Mouse (Mus musculus) midbrain, embryonic 14.5 days (tissue): ENCODE measurements at regions not wholly inside any gene's neighbourhood (a gene's known extent, or its start where the extent isn't known, plus 50 kb on each side); places are given as distances from the start of the nearest gene placed in this dataset.
"Not testable (repeated sequence)": the region's sequence is repeated elsewhere in the genome, so short reads cannot be mapped to it uniquely, and the experiment has no call there.

Experiments used
- ATAC-seq: fragments of 200-750 bp; cut with Nextera tagmentation; 2 replicates; pipeline ENCODE4 v1.8.0; 2017; ENCODE audit warnings: moderate number of reproducible peaks, moderate library complexity; ENCODE audit not compliant: low FRiP score, low TSS enrichment
- DNase-seq: peaks from one replicate; pipeline ENCODE4 v3.0.0-alpha.2; 2015
- H3K27ac ChIP-seq: fragments of 300-500 bp; sonication (generic); replicated peaks from 2 replicates; pipeline ENCODE4 v1.5.1; 2014; ENCODE audit warnings: mild to moderate bottlenecking, low read depth, low read length, moderate library complexity
- H3K27me3 ChIP-seq: fragments of 300-500 bp; sonication (generic); 2 replicates; pipeline ENCODE4 v1.6.1; 2014; ENCODE audit warnings: low read length, control low read depth, mixed read lengths; ENCODE audit not compliant: control insufficient read depth, insufficient read depth
- H3K36me3 ChIP-seq: fragments of 300-500 bp; sonication (generic); 2 replicates; pipeline ENCODE4 v1.6.1; 2014; ENCODE audit warnings: low read length, control low read depth; ENCODE audit not compliant: control insufficient read depth, insufficient read depth
- H3K4me1 ChIP-seq: fragments of 300-500 bp; sonication (generic); 2 replicates; pipeline ENCODE4 v1.6.1; 2014; ENCODE audit warnings: mild to moderate bottlenecking, antibody characterized with exemption, low read length, control low read depth; ENCODE audit not compliant: control insufficient read depth, insufficient read depth
- H3K4me2 ChIP-seq: fragments of 300-500 bp; sonication (generic); 2 replicates; pipeline ENCODE4 v1.6.1; 2014; ENCODE audit warnings: mild to moderate bottlenecking, low read length, moderate library complexity
- H3K4me3 ChIP-seq: fragments of 300-500 bp; sonication (generic); replicated peaks from 2 replicates; pipeline ENCODE4 v1.5.1; 2014; ENCODE audit warnings: low read depth, low read length
- H3K9ac ChIP-seq: fragments of 300-500 bp; sonication (generic); replicated peaks from 2 replicates; pipeline ENCODE4 v1.6.1; 2014; ENCODE audit warnings: mild to moderate bottlenecking, low read length, moderate library complexity
- H3K9me3 ChIP-seq: fragments of 300-500 bp; sonication (generic); 2 replicates; pipeline ENCODE4 v1.6.1; 2016; ENCODE audit warnings: low read length, control low read depth, mixed read lengths; ENCODE audit not compliant: control insufficient read depth
- WGBS: fragments of 180-500 bp; shearing (Covaris S2); extraction: QIAGEN DNeasy Blood & Tissue Kit; methylation state at CpG from one replicate; pipeline ENCODE4 v1.1.7; 2014; 5-methylcytosine and 5-hydroxymethylcytosine counted together

- no peak overlapping the region for H3K4me2 ChIP-seq
- no peak overlapping the region for H3K27ac ChIP-seq
- H3K4me3 ChIP-seq, result no peak overlapping the region
- H3K9me3 ChIP-seq, result no peaks in the 10 kb centered on the region
- peak; percentile 89 for DNase-seq
- H3K36me3 ChIP-seq, result no peaks in the 10 kb centered on the region
- no peaks in the 10 kb centered on the region for H3K4me1 ChIP-seq
- ATAC-seq, result peak; percentile 83; the same call in 1 of the 2 replicates
- H3K9ac ChIP-seq, result no peak overlapping the region
- 19% methylated on average over 4 of the region's 4 CpGs for WGBS
- H3K27me3 ChIP-seq, result no peaks in the 10 kb centered on the region
These were observed 124.0 kb downstream of the Akain1 start for GRCm38 (mm10) chr17:69563165-69563564.

GRCm38 (mm10) chr17:69571070-69571669 is 132.0 kb downstream of the Akain1 start:
- H3K27ac ChIP-seq, H3K9ac ChIP-seq, DNase-seq, H3K27me3 ChIP-seq, H3K4me3 ChIP-seq, H3K4me2 ChIP-seq, ATAC-seq, H3K4me1 ChIP-seq, H3K36me3 ChIP-seq, H3K9me3 ChIP-seq: not testable (repeated sequence)
- 68% methylated on average over 8 of the region's 8 CpGs for WGBS

GRCm38 (mm10) chr17:69590553-69590952 is 151.4 kb downstream of the Akain1 start:
- Histone ChIP-seq H3K9ac (no peak overlapping the region), H3K4me2 (no peak overlapping the region), H3K9me3 (no peaks in the 10 kb centered on the region), H3K27me3 (no peaks in the 10 kb centered on the region), H3K4me1 (no peaks in the 10 kb centered on the region), H3K36me3 (no peaks in the 10 kb centered on the region), H3K27ac (no peak overlapping the region), H3K4me3 (no peak overlapping the region)
- 71% methylated on average over 4 of the region's 4 CpGs for WGBS
- DNase-seq (no peak), ATAC-seq (no peak)

GRCm38 (mm10) chr17:69597773-69598295 is 158.7 kb downstream of the Akain1 start:
- H3K9ac ChIP-seq, result no peak overlapping the region
- no peak for ATAC-seq
- H3K4me1 ChIP-seq, result no peaks in the 10 kb centered on the region
- no peak overlapping the region for H3K27ac ChIP-seq
- H3K36me3 ChIP-seq, result no peaks in the 10 kb centered on the region
- no peaks in the 10 kb centered on the region for H3K27me3 ChIP-seq
- no peak overlapping the region for H3K4me2 ChIP-seq
- H3K9me3 ChIP-seq, result no peaks in the 10 kb centered on the region
- 81% methylated on average over 3 of the region's 3 CpGs for WGBS
- no peak for DNase-seq
- no peak overlapping the region for H3K4me3 ChIP-seq

GRCm38 (mm10) chr17:69598461-69598860 is 159.3 kb downstream of the Akain1 start:
- no peak overlapping the region for H3K27ac ChIP-seq
- no peak overlapping the region for H3K9ac ChIP-seq
- H3K4me3 ChIP-seq, result no peak overlapping the region
- no peaks in the 10 kb centered on the region for H3K4me1 ChIP-seq
- no peaks in the 10 kb centered on the region for H3K9me3 ChIP-seq
- ATAC-seq (no peak), DNase-seq (no peak)
- no peak overlapping the region for H3K4me2 ChIP-seq
- H3K36me3 ChIP-seq, result no peaks in the 10 kb centered on the region
- whole genome bisulfite sequencing, result 98% methylated on average over 5 of the region's 5 CpGs
- H3K27me3 ChIP-seq, result no peaks in the 10 kb centered on the region

GRCm38 (mm10) chr17:69603596-69603995 is 164.5 kb downstream of the Akain1 start:
- no peaks in the 10 kb centered on the region for H3K9me3 ChIP-seq
- ATAC-seq (no peak), DNase-seq (no peak)
- H3K4me2 ChIP-seq, result no peak overlapping the region
- H3K27ac ChIP-seq, result no peak overlapping the region
- no peak overlapping the region for H3K4me3 ChIP-seq
- no peak overlapping the region for H3K9ac ChIP-seq
- H3K4me1 ChIP-seq, result no peaks in the 10 kb centered on the region
- no peaks in the 10 kb centered on the region for H3K36me3 ChIP-seq
- no peaks in the 10 kb centered on the region for H3K27me3 ChIP-seq

GRCm38 (mm10) chr17:69604698-69605097 is 165.6 kb downstream of the Akain1 start:
- no peak overlapping the region for H3K9ac ChIP-seq
- H3K27me3 ChIP-seq, result no peaks in the 10 kb centered on the region
- WGBS, result 69% methylated on average over 6 of the region's 6 CpGs
- no peak for ATAC-seq
- H3K4me3 ChIP-seq, result no peak overlapping the region
- no peaks in the 10 kb centered on the region for H3K4me1 ChIP-seq
- peak; percentile 51 for DNase-seq
- no peaks in the 10 kb centered on the region for H3K9me3 ChIP-seq
- no peak overlapping the region for H3K4me2 ChIP-seq
- no peak overlapping the region for H3K27ac ChIP-seq
- H3K36me3 ChIP-seq, result no peaks in the 10 kb centered on the region

- Histone ChIP-seq H3K36me3 (no peaks in the 10 kb centered on the region), H3K9ac (no peak overlapping the region), H3K4me3 (no peak overlapping the region), H3K4me2 (no peak overlapping the region), H3K27ac (no peak overlapping the region), H3K4me1 (no peaks in the 10 kb centered on the region), H3K9me3 (no peaks in the 10 kb centered on the region), H3K27me3 (no peaks in the 10 kb centered on the region)
- DNase-seq (no peak), ATAC-seq (no peak)
- 80% methylated on average over 9 of the region's 9 CpGs for WGBS
These were observed 166.3 kb downstream of the Akain1 start for GRCm38 (mm10) chr17:69605458-69605857.

- no peak overlapping the region for H3K4me3 ChIP-seq
- ATAC-seq, result no peak
- no peaks in the 10 kb centered on the region for H3K9me3 ChIP-seq
- no peak for DNase-seq
- H3K27ac ChIP-seq, result no peak overlapping the region
- WGBS, result 78% methylated on average over 3 of the region's 3 CpGs
- H3K9ac ChIP-seq, result no peak overlapping the region
- no peaks in the 10 kb centered on the region for H3K4me1 ChIP-seq
- no peaks in the 10 kb centered on the region for H3K36me3 ChIP-seq
- H3K27me3 ChIP-seq, result no peaks in the 10 kb centered on the region
- no peak overlapping the region for H3K4me2 ChIP-seq
These were observed 192.3 kb downstream of the Akain1 start for GRCm38 (mm10) chr17:69631411-69631810.
